Mouse (Mus musculus): Measurements from ENCODE around the gene Fndc9. TPM values are rescaled to one million over a fixed set of nuclear protein-coding genes. Genes with fewer than 3 reads are reported as not detected.

Fndc9 gene
- total RNA-seq (2023): not detected in 2 replicates

DNA sequence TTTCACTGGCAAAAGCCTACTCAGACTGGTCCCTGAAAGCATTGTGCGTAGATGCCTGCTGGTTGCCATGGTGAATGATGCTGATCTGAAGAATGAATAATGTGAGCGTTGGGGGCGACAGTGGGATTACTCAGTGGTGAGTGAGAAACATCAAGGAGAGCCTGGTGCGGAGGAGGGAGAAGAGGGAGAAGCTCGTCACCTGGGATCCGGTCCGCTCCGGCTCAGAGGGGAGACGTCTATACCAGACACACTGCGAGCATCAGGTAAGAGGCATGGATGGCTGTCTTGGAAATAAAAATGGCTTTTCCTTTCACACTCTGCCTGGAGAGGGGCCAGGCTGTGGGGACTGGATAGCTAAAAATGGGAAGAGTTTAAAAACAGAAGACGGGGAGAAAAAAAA lies at the start of gene Fndc9:
Fndc9 (plus strand) TSS at position 198 of the 400 bp plus-strand sequence.

Other genes with a start within 250 kb of the Fndc9 start
- gene Gm12166, start 183.2 kb upstream of the Fndc9 start, total RNA-seq (2023): 3.6 and 6.2 TPM in 2 replicates
- gene Adam19, start 179.5 kb upstream of the Fndc9 start, total RNA-seq (2023): 151 and 195 TPM in 2 replicates
- not detected in 2 replicates for gene Nipal4, start 69.0 kb upstream of the Fndc9 start, total RNA-seq (2023)
- 218 and 227 TPM in 2 replicates for gene Cyfip2, start 77.3 kb downstream of the Fndc9 start, total RNA-seq (2023)
- gene Itk, start 154.0 kb downstream of the Fndc9 start, total RNA-seq (2023): 2.9 and 4.5 TPM in 2 replicates
- gene Fam71b, start 161.0 kb downstream of the Fndc9 start, total RNA-seq (2023): 0.57 and 0.64 TPM in 2 replicates
- gene Med7, start 201.4 kb downstream of the Fndc9 start, total RNA-seq (2023): 40.4 and 56.2 TPM in 2 replicates
- gene Havcr2, start 219.4 kb downstream of the Fndc9 start, total RNA-seq (2023): 0.79 and 1.3 TPM in 2 replicates